Mouse (Mus musculus) brain, embryonic 14.5 days (tissue): Measurements from ENCODE around the gene Csde1. TPM values are rescaled to one million over a fixed set of nuclear protein-coding genes. Genes with fewer than 3 reads are reported as not detected.

Source experiments
- DNase-seq: peaks from one replicate; pipeline ENCODE4 v3.0.0-alpha.2; 2011; ENCODE audit warnings: low read depth
- CTCF ChIP-seq: fragments of 200-500 bp; IDR thresholded peaks from 2 replicates; pipeline ENCODE4 v1.5.1; 2012; ENCODE audit warnings: inconsistent platforms, mild to moderate bottlenecking, moderate library complexity, borderline replicate concordance; ENCODE audit not compliant: insufficient read depth, insufficient read length; ENCODE audit errors: extremely low read depth
- POLR2A ChIP-seq: fragments of 200-500 bp; IDR thresholded peaks from 2 replicates; pipeline ENCODE4 v1.6.1; 2012; ENCODE audit warnings: mild to moderate bottlenecking, inconsistent platforms, borderline replicate concordance; ENCODE audit not compliant: poor library complexity, insufficient read depth, insufficient read length, severe bottlenecking; ENCODE audit errors: extremely low read depth
- polyA plus RNA-seq: library from polyadenylated mRNA; depleted of rRNA; stranded (reverse); fragments of >200 nt; gene quantifications from 2 replicates; pipeline ENCODE4 v1.2.3, GENCODE M21; 2012; rRNA removed

Csde1 gene
- polyA plus RNA-seq, 1 experiment = 122 TPM

DNA sequence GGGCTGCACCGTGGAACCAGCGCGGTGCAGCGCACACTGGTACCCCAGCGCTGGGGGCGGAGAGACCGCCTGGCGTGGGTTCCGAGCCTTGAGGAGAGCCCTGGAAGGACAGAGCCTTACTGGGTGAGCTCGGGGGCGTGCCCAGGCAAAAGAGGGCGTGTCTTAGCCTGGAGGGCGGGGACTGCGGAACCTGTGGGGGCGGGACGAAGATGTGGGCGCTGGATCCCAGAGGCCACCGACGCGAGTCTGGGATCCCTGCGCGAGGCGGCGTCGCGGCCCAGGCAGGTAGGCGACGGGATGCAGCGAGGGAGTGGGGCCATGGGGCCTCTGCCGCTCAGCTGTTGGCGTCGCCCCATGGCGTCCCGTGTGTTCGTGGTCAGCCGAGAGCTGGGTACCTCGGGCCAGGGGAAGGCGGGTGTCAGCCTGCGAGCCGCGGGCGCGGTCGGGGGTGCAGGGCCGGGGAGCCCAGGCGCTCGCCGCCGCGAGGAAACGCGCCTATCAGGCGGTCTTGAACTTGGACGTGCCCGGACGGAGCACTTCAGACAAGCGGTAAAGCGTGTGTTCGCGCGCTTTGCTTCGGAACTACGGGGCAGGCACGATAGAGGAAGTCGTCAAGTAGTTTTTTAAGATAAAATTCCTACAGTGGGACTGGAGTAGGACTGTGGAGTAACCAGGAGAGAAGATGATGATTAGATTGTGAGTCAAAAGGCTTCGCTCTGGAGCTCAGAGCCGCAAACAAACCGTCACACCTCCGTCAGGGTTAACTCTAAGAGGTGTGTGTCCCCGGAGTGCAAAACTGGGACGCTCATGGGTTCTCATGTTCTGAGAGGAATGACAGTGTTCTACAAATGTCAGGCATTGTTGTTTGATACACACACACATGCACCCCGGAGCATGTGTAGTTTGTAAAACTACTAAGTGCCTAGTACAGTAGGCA lies 82.5 kb downstream of the Csde1 start, which contains the start of gene Dennd2c:
TSS of gene Dennd2c (plus strand) at position 151 of the 937 bp plus-strand sequence.
- no peak for TF ChIP-seq CTCF
- 0 out of 2 replicates have a peak, but pooled peaks have one; percentile 4 for TF ChIP-seq POLR2A
- DNase-seq = peak; percentile 90

Other genes starting within 250 kb of the Csde1 start
- gene Tshb, start 237.7 kb upstream of the Csde1 start, polyA plus RNA-seq = not detected in 2 replicates
- gene Sycp1, start 84.3 kb upstream of the Csde1 start, polyA plus RNA-seq = not detected in 2 replicates
- 0.12 and 0.13 TPM in 2 replicates for gene Nr1h5, start 56.3 kb upstream of the Csde1 start, polyA plus RNA-seq
- gene Sike1, start 24.7 kb upstream of the Csde1 start, polyA plus RNA-seq = 46.5 and 49.0 TPM in 2 replicates
- gene Nras, start 37.9 kb downstream of the Csde1 start, polyA plus RNA-seq = 70.2 and 80.4 TPM in 2 replicates
- gene Ampd1, start 53.6 kb downstream of the Csde1 start, polyA plus RNA-seq = 0.16 and 0.21 TPM in 2 replicates
- gene Dennd2c, start 82.2 kb downstream of the Csde1 start, polyA plus RNA-seq = 1.0 and 1.5 TPM in 2 replicates
- gene Bcas2, start 151.2 kb downstream of the Csde1 start, polyA plus RNA-seq = 161 and 168 TPM in 2 replicates